Mouse (Mus musculus): ENCODE measurements around the gene Ssc5d.

DNA sequence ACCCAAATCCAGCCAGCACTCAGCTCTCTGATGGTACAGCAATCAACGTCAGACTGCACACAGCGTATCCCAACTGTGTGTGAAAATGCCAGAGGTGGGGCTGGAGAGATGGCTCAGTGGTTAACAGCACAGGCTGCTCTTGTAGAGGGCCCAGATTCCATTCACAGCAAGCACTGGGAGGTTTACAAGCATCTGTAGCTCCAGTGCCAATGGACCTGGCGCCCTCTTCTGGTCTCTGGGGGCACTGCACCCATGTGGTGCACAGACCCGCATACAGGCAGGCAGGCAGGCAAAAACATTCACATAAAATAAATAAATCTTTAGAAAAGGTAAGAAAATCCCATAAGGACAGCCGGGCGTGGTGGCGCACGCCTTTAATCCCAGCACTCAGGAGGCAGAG, 24.4 kb upstream of the Ssc5d start:
- TF ChIP-seq CTCF (IDR thresholded peaks at IDR 0.05) = peak; percentile 71
- TF ChIP-seq EP300 (IDR thresholded peaks at IDR 0.05) = no peak

Data from lung, postnatal 0 days (tissue).